Mouse (Mus musculus) testis, adult 2 months (tissue): Measurements from ENCODE around the gene Arl4c. TPM values are rescaled to one million over a fixed set of nuclear protein-coding genes. Genes with fewer than 3 reads are reported as not detected.

Experiments
- H3K27ac ChIP-seq: fragments of 200-500 bp; 2 replicates; pipeline ENCODE4 v1.5.1; 2012; ENCODE audit warnings: low read depth, low read length; ENCODE audit not compliant: control insufficient read depth, insufficient read depth
- H3K27me3 ChIP-seq: fragments of 200-500 bp; 2 replicates; pipeline ENCODE4 v1.6.1; 2012; ENCODE audit warnings: mild to moderate bottlenecking, low read length, moderate library complexity; ENCODE audit not compliant: control insufficient read depth, insufficient read depth
- H3K36me3 ChIP-seq: fragments of 200-500 bp; 2 replicates; pipeline ENCODE4 v1.6.1; 2012; ENCODE audit warnings: mild to moderate bottlenecking, low read length; ENCODE audit not compliant: control insufficient read depth, insufficient read depth
- H3K4me1 ChIP-seq: fragments of 200-500 bp; 2 replicates; pipeline ENCODE4 v1.6.1; 2012; ENCODE audit warnings: low read length; ENCODE audit not compliant: control insufficient read depth, insufficient read depth
- H3K4me3 ChIP-seq: fragments of 200-500 bp; 2 replicates; pipeline ENCODE4 v1.5.1; 2012; ENCODE audit warnings: low read depth, mild to moderate bottlenecking, low read length, moderate library complexity, mixed read lengths; ENCODE audit not compliant: control insufficient read depth
- CTCF ChIP-seq: fragments of 200-500 bp; IDR thresholded peaks from 2 replicates; pipeline ENCODE4 v1.5.1; 2012; ENCODE audit warnings: low read depth, mild to moderate bottlenecking, inconsistent platforms, low read length, moderate library complexity; ENCODE audit not compliant: control insufficient read depth, insufficient read depth, insufficient replicate concordance
- POLR2A ChIP-seq: fragments of 200-500 bp; IDR thresholded peaks from 2 replicates; pipeline ENCODE4 v1.6.1; 2012; ENCODE audit warnings: low read depth, mild to moderate bottlenecking, inconsistent platforms, low read length, moderate library complexity; ENCODE audit not compliant: control insufficient read depth
- polyA plus RNA-seq: library from polyadenylated mRNA; depleted of rRNA; stranded (reverse); fragments of >200 nt; gene quantifications from 2 replicates; pipeline ENCODE4 v1.2.3, GENCODE M21; 2012

Arl4c gene
- polyA plus RNA-seq, 1 experiment = 5.2 TPM

DNA sequence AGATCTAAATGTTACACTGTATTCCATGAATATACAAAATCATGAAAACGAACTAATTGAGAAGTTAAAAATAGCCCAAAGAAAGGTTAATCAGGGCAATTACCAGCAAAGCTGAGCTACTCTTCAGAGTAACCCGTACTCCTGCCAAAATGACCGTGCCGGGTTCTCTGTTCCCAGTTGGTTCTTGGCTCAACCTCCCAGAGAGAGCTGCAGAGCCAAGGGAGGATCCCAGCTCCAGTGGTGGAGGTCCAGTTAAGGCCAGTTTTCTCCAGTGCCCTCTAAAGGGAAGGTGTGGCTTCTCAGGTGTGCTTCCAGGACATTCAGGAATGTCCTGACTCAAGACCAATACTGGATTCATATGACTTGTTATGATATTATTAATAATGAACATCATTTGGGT, 37.5 kb upstream of the Arl4c start:
- no peak for TF ChIP-seq CTCF
- TF ChIP-seq POLR2A = no peak
- Histone ChIP-seq H3K36me3 (no peaks in the 10 kb centered on the region), H3K27ac (no peak overlapping the region), H3K4me1 (peaks cover 3% of the 10 kb centered on the region; the same call in 1 of the 2 replicates), H3K27me3 (no peaks in the 10 kb centered on the region), H3K4me3 (no peak overlapping the region)

DNA sequence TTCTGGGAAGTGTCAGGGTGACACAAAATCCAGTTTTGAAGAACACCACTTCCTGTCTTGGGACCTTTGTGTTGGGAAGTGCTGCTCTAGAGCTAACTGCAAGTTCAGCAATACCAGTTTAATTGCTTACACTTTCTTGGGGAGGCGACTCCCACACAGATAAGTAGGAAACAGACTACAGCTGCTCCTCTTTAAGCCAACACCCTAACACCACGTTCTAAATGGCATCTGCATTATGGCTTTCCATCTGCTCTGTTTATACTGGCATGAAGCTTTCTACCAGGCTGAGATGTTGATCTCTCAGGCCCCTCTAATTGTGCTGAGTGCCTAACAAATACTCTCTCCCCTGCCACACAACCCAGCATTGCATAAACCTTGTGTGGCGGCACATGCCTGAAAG, 36.9 kb upstream of the Arl4c start:
- TF ChIP-seq CTCF = no peak
- no peak for TF ChIP-seq POLR2A
- H3K4me3 ChIP-seq = no peak overlapping the region
- H3K36me3 ChIP-seq = no peaks in the 10 kb centered on the region

DNA sequence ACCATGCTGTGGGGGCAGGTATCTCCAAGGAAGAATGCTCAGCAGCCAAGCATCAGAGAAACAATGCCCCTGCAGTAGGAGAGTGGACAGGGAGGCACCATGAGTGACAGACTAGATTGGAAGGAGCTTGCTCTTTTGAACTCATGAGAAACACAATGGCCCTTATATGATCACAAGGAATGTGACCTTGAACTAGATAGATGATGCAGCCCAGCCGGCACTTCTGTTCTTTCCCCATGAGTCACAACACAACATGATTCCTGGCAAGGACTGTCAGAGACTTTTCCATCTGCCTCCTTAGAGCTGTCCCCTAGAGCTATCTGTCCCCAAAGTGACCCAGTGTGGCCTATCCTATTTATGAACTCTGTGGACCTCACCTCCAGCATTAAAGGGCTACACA, 27.5 kb upstream of the Arl4c start:
- no peaks in the 10 kb centered on the region for H3K27me3 ChIP-seq
- H3K36me3 ChIP-seq = no peaks in the 10 kb centered on the region
- H3K27ac ChIP-seq = no peak overlapping the region
- TF ChIP-seq POLR2A (no peak), CTCF (no peak)
- H3K4me3 ChIP-seq = no peak overlapping the region
- no peaks in the 10 kb centered on the region for H3K4me1 ChIP-seq

More for the DNA sequence above, 36.9 kb upstream of the Arl4c start:
- Histone ChIP-seq H3K4me1 (no peaks in the 10 kb centered on the region), H3K27me3 (no peaks in the 10 kb centered on the region), H3K27ac (no peak overlapping the region)

DNA sequence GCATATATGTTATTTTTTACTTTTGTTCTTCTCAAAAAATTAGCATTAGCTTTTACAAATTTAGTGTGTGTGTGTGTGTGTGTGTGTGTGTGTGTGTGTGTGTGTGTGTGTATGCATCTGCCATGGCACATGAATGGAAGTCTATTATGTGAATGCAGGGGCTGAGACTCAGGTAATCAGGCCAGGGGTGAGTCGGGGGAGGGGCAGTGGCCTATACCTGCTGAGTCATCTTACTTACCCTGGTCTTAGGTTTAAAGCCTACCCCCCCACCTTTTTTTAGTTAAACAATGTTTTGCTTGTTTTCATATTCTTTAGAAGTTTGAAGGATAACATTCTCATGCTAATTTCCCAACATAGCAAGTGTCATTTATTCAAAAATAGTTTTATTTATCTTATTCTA, 25.3 kb upstream of the Arl4c start:
- Histone ChIP-seq H3K27ac (no peak overlapping the region), H3K36me3 (no peaks in the 10 kb centered on the region), H3K4me1 (no peaks in the 10 kb centered on the region), H3K4me3 (no peak overlapping the region), H3K27me3 (no peaks in the 10 kb centered on the region)
- TF ChIP-seq POLR2A = no peak
- TF ChIP-seq CTCF = no peak

DNA sequence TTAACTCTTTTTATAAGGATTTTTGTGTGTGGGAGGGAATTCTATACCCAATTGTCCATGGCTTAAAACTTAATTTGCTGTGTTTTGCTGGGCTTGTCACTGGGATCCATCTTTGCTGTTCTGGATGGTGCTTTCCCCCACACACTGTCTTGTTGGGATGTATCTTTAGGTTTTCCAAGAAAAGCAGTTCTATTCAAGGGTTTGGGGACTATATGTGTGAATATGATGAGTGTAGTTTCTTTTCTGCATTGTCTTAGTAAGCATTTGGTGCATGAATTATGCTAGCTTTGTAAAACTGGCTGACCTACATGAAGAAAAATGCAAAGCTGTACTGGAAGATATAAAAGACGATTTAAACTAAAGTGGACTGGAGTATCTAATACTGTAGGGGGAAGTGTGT, 23.7 kb upstream of the Arl4c start:
- no peaks in the 10 kb centered on the region for H3K27me3 ChIP-seq
- H3K36me3 ChIP-seq = no peaks in the 10 kb centered on the region
- no peak for TF ChIP-seq CTCF
- no peak for TF ChIP-seq POLR2A
- H3K27ac ChIP-seq = no peak overlapping the region
- H3K4me1 ChIP-seq = no peaks in the 10 kb centered on the region
- H3K4me3 ChIP-seq = no peak overlapping the region

DNA sequence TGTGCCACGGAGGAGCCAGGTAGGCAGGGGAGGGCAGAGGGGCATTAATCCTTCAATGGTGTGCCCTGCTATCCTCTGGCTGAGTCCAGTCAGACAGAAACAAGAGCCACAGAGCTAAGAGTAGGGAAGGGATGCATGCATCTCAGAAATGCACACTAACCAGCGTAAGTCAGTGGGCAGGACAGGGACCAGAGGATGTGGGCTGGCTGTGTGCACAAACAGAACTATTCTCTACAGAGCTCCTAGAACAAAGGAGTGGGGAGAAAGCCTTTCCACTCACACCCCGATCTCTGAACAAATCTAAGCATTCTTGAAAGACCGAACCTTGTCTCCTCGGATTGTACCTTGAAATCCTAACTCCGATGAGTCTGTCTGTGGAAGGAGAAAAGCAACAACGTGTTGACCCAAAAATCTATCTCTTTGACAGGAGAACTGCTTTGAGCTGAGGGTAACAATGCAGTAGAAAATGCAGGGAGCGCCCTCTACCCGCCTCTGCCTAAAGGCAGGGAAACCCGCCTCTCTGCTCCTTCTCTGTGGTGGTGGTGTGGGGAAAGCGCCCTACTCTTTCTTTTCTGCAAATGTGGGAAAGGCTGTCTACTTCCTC, 18.7 kb upstream of the Arl4c start:
- Histone ChIP-seq H3K36me3 (no peaks in the 10 kb centered on the region), H3K27me3 (no peaks in the 10 kb centered on the region), H3K27ac (no peak overlapping the region), H3K4me1 (peaks cover 3% of the 10 kb centered on the region), H3K4me3 (no peak overlapping the region)
- TF ChIP-seq CTCF (no peak), POLR2A (no peak)

DNA sequence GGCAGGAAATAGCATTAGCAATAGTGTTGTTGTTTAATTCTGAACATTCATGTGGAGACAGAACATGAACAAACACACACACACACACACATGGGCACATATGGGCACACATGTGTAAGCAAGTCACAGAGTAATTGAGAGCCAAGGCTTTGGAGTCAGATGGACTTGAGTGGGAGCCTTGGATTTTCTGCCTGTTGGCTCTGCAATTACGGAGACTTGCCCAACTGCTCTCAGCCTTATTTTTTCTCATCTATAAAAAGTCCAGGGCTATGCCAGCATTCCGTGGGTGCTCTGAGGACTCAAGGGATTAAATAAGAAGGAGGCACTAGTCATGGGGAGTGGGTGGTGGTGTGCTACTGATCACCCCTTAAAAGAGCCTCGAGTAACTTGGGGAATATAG, 16.5 kb upstream of the Arl4c start:
- Histone ChIP-seq H3K36me3 (no peaks in the 10 kb centered on the region), H3K4me3 (no peak overlapping the region), H3K27me3 (no peaks in the 10 kb centered on the region), H3K4me1 (peaks cover 3% of the 10 kb centered on the region), H3K27ac (no peak overlapping the region)
- no peak for TF ChIP-seq POLR2A
- no peak for TF ChIP-seq CTCF

DNA sequence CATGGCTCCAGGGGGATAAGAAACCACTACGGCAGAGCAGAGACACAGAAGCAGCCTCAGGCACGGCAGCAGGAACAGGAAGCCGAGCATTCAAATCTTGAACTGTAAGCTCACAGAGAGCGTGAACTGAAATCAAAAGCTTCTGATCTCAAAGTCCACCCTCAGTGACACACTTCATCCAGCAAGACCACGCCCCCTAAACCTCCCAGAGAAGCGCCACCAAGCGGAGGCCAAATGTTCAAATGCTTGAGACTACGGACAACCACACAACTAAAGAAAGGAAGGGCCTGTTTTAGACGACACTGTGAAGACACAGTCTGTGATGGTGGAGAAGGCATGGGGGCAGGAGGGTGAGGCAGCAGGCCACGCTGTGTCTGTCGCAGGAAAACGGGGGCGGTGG, 15.7 kb upstream of the Arl4c start:
- no peak overlapping the region for H3K4me3 ChIP-seq
- no peak overlapping the region for H3K27ac ChIP-seq
- H3K4me1 ChIP-seq = peaks cover 3% of the 10 kb centered on the region
- TF ChIP-seq CTCF = no peak
- TF ChIP-seq POLR2A = no peak
- no peaks in the 10 kb centered on the region for H3K27me3 ChIP-seq
- H3K36me3 ChIP-seq = no peaks in the 10 kb centered on the region
